Mouse (Mus musculus) adrenal gland, postnatal 0 days (tissue): Measurements from ENCODE around the gene Rwdd4a. TPM values are rescaled to one million over a fixed set of nuclear protein-coding genes. Genes with fewer than 3 reads are reported as not detected.

Experiments
- microRNA-seq: library from miRNA; unstranded; fragments of <30 nt; microRNA quantifications from one replicate; pipeline ENCODE4, GENCODE M21; 2016; ENCODE audit warnings: borderline replicate concordance; ENCODE audit not compliant: insufficient number of aligned reads
- polyA plus RNA-seq: library from polyadenylated mRNA; unstranded; fragments of >200 nt; fragmentation: Nextera tagmentation; extraction: Ambion mirVana; gene quantifications from 2 replicates; pipeline ENCODE4 v1.2.1, GENCODE M21; 2015

Rwdd4a gene
- polyA plus RNA-seq, result 17.3 and 32.9 TPM in 2 replicates

DNA sequence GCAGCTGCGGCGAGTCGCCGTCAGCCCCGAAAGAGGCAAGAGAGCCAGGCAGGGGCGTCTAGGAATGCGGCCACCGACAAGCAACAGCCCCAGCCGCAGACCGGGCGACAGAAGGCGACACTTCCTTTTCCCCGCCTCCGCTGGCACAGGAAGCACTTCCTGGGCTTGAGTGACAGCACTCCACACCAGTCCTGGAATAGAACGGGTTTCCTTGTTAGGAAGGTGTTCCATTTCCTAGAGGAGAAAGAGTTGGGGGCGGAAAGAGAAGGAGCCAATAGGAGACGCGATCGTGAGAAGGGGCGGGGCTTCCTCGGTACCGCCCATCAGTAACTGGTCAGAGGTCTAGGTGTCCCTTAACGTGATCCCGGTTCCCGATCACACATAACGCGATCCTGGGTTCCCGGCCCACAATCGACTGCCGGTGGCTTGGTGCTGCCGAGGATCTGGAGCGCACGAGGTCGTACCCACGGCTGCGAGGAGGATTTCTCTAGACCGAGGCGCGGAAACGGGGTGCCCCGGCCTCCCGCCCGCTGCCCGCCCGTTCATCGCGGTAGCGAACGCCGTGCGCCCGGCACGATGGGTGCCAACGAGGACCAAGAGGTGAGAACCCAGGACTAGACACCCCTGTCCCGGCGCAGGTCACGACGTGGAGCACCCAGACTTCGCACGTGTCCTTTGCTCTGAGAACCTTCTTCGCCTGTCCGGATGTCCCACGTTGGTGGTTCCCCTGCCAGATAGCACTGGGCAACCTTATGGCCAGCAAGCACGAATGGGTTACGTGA lies at the start of gene Rwdd4a, which contains the start of gene Trappc11:
Gene Rwdd4a (plus strand): TSS at position 321 of the 782 bp plus-strand sequence.
Gene Trappc11 (minus strand): TSS at position 127 of the 782 bp plus-strand sequence.

Small RNA genes within 50 kb of the gene (microRNA-seq; reads per million reads assigned to microRNA genes)
- not detected for gene Gm27409

Other genes starting within 250 kb of the Rwdd4a start
- gene Stox2, start 87.3 kb upstream of the Rwdd4a start, polyA plus RNA-seq, result 5.9 and 6.0 TPM in 2 replicates
- 13.3 and 20.7 TPM in 2 replicates for gene Trappc11, start 194 bp upstream of the Rwdd4a start, polyA plus RNA-seq
- 16.0 and 22.2 TPM in 2 replicates for gene Ing2, start 141.9 kb downstream of the Rwdd4a start, polyA plus RNA-seq
- gene Cdkn2aip, start 180.3 kb downstream of the Rwdd4a start, polyA plus RNA-seq, result 17.8 and 21.3 TPM in 2 replicates